Mouse (Mus musculus) megakaryocyte, adult 5-6 weeks (primary cell): ENCODE measurements around the gene Praf2. TPM values are rescaled to one million over a fixed set of nuclear protein-coding genes. Genes with fewer than 3 reads are reported as not detected.

Experiments
- ATAC-seq: 2 replicates; pipeline ENCODE4 v1.8.0; 2016; ENCODE audit warnings: mild to moderate bottlenecking, inconsistent platforms; ENCODE audit not compliant: poor library complexity, severe bottlenecking
- total RNA-seq, 2 experiments: library from RNA; stranded (forward) in 1 of 2; stranded (reverse) in 1 of 2; fragments of 153-499, 151-499 nt in 1 of 2; fragments of 221-1000, 200-1000 nt in 1 of 2; gene quantifications; 2 replicates each; pipeline versions ENCODE4 v1.2.3 to v1.2.4; 2015 to 2017

Praf2 gene
- total RNA-seq, 2 experiments from 2014 or later, result 5.8 to 7.8 TPM

GRCm38 (mm10) chrX:7776329-7777082 is 48.3 kb downstream of the Praf2 start:
- ATAC-seq, result peak; percentile 76

GRCm38 (mm10) chrX:7778450-7779244 is 50.4 kb downstream of the Praf2 start:
- ATAC-seq, result no peak

- ATAC-seq, result no peak
Observed at GRCm38 (mm10) chrX:7779294-7779693, 51.1 kb downstream of the Praf2 start.

Other genes starting within 250 kb of the Praf2 start
- 0.41 TPM in 1 of 2 replicates, not detected in the other for gene Foxp3, start 154.8 kb upstream of the Praf2 start, total RNA-seq (2015)
- gene Foxp3, start 154.8 kb upstream of the Praf2 start, total RNA-seq (2017), result 0.49 and 0.66 TPM in 2 replicates
- 0.05 and 0.09 TPM in 2 replicates for gene Ppp1r3f, start 154.2 kb upstream of the Praf2 start, total RNA-seq (2015)
- gene Ppp1r3f, start 154.2 kb upstream of the Praf2 start, total RNA-seq (2017), result 0.53 and 0.55 TPM in 2 replicates
- gene Ccdc22, start 122.9 kb upstream of the Praf2 start, total RNA-seq (2015), result 9.5 and 12.3 TPM in 2 replicates
- 20.2 and 26.4 TPM in 2 replicates for gene Ccdc22, start 122.9 kb upstream of the Praf2 start, total RNA-seq (2017)
- 0.40 and 0.59 TPM in 2 replicates for gene Cacna1f, start 121.4 kb upstream of the Praf2 start, total RNA-seq (2015)
- 0.07 and 0.37 TPM in 2 replicates for gene Cacna1f, start 121.4 kb upstream of the Praf2 start, total RNA-seq (2017)
- gene Syp, start 90.0 kb upstream of the Praf2 start, total RNA-seq (2015), result 0.50 and 1.5 TPM in 2 replicates
- 1.2 and 3.7 TPM in 2 replicates for gene Syp, start 90.0 kb upstream of the Praf2 start, total RNA-seq (2017)
- 7.0 and 8.7 TPM in 2 replicates for gene Prickle3, start 71.2 kb upstream of the Praf2 start, total RNA-seq (2015)
- gene Prickle3, start 71.2 kb upstream of the Praf2 start, total RNA-seq (2017), result 7.9 and 9.3 TPM in 2 replicates
- gene Plp2, start 57.0 kb upstream of the Praf2 start, total RNA-seq (2015), result 987 and 1,037 TPM in 2 replicates
- 267 and 300 TPM in 2 replicates for gene Plp2, start 57.0 kb upstream of the Praf2 start, total RNA-seq (2017)
- gene Magix, start 47.2 kb upstream of the Praf2 start, total RNA-seq (2015), result not detected in 2 replicates
- 0.18 TPM in 1 of 2 replicates, not detected in the other for gene Magix, start 47.2 kb upstream of the Praf2 start, total RNA-seq (2017)
- 24.8 and 25.7 TPM in 2 replicates for gene Gpkow, start 31.3 kb upstream of the Praf2 start, total RNA-seq (2015)
- 24.2 and 25.7 TPM in 2 replicates for gene Gpkow, start 31.3 kb upstream of the Praf2 start, total RNA-seq (2017)
- gene Wdr45, start 14.1 kb upstream of the Praf2 start, total RNA-seq (2015), result 25.6 and 38.7 TPM in 2 replicates
- 13.4 and 18.9 TPM in 2 replicates for gene Wdr45, start 14.1 kb upstream of the Praf2 start, total RNA-seq (2017)
- gene Gm45208, start 6.2 kb upstream of the Praf2 start, total RNA-seq (2015), result not detected in 2 replicates
- gene Gm45208, start 6.2 kb upstream of the Praf2 start, total RNA-seq (2017), result not detected in 2 replicates
- gene Ccdc120, start 22.5 kb downstream of the Praf2 start, total RNA-seq (2015), result not detected in 2 replicates
- gene Ccdc120, start 22.5 kb downstream of the Praf2 start, total RNA-seq (2017), result not detected in 2 replicates
- gene Tfe3, start 34.1 kb downstream of the Praf2 start, total RNA-seq (2015), result 45.9 and 54.6 TPM in 2 replicates
- gene Tfe3, start 34.1 kb downstream of the Praf2 start, total RNA-seq (2017), result 22.3 and 39.4 TPM in 2 replicates
- gene Gripap1, start 61.3 kb downstream of the Praf2 start, total RNA-seq (2015), result 39.5 and 55.4 TPM in 2 replicates
- gene Gripap1, start 61.3 kb downstream of the Praf2 start, total RNA-seq (2017), result 70.5 and 81.9 TPM in 2 replicates
- 0.39 and 0.49 TPM in 2 replicates for gene Kcnd1, start 93.8 kb downstream of the Praf2 start, total RNA-seq (2015)
- gene Kcnd1, start 93.8 kb downstream of the Praf2 start, total RNA-seq (2017), result 0.20 and 0.29 TPM in 2 replicates
- gene Otud5, start 112.9 kb downstream of the Praf2 start, total RNA-seq (2015), result 43.2 and 50.6 TPM in 2 replicates
- 70.2 and 73.0 TPM in 2 replicates for gene Otud5, start 112.9 kb downstream of the Praf2 start, total RNA-seq (2017)
- gene Pim2, start 149.8 kb downstream of the Praf2 start, total RNA-seq (2015), result 4.7 and 8.6 TPM in 2 replicates
- gene Pim2, start 149.8 kb downstream of the Praf2 start, total RNA-seq (2017), result 1.1 and 1.4 TPM in 2 replicates
- 6.4 and 9.8 TPM in 2 replicates for gene Slc35a2, start 155.6 kb downstream of the Praf2 start, total RNA-seq (2015)
- gene Slc35a2, start 155.6 kb downstream of the Praf2 start, total RNA-seq (2017), result 10.9 and 13.5 TPM in 2 replicates
- 25.6 and 29.8 TPM in 2 replicates for gene Pqbp1, start 170.8 kb downstream of the Praf2 start, total RNA-seq (2015)
- 116 and 123 TPM in 2 replicates for gene Pqbp1, start 170.8 kb downstream of the Praf2 start, total RNA-seq (2017)
- gene Timm17b, start 170.9 kb downstream of the Praf2 start, total RNA-seq (2015), result 75.8 and 85.4 TPM in 2 replicates
- 35.8 and 50.0 TPM in 2 replicates for gene Timm17b, start 170.9 kb downstream of the Praf2 start, total RNA-seq (2017)
- gene Gm10491, start 179.4 kb downstream of the Praf2 start, total RNA-seq (2015), result not detected in 2 replicates
- gene Gm10491, start 179.4 kb downstream of the Praf2 start, total RNA-seq (2017), result not detected in 2 replicates
- gene Gm10490, start 181.1 kb downstream of the Praf2 start, total RNA-seq (2015), result not detected in 2 replicates
- not detected in 2 replicates for gene Gm10490, start 181.1 kb downstream of the Praf2 start, total RNA-seq (2017)
- gene Pcsk1n, start 191.4 kb downstream of the Praf2 start, total RNA-seq (2015), result not detected in 2 replicates
- gene Pcsk1n, start 191.4 kb downstream of the Praf2 start, total RNA-seq (2017), result not detected in 2 replicates
- not detected in 2 replicates for gene Eras, start 200.2 kb downstream of the Praf2 start, total RNA-seq (2015)
- gene Eras, start 200.2 kb downstream of the Praf2 start, total RNA-seq (2017), result not detected in 2 replicates
- gene Hdac6, start 219.4 kb downstream of the Praf2 start, total RNA-seq (2015), result 6.4 and 7.5 TPM in 2 replicates
- gene Hdac6, start 219.4 kb downstream of the Praf2 start, total RNA-seq (2017), result 8.0 and 9.3 TPM in 2 replicates
- 5.8 and 7.1 TPM in 2 replicates for gene Gata1, start 249.6 kb downstream of the Praf2 start, total RNA-seq (2015)
- 5.6 and 7.6 TPM in 2 replicates for gene Gata1, start 249.6 kb downstream of the Praf2 start, total RNA-seq (2017)